Mouse (Mus musculus) left cerebral cortex, adult 18-20 months (tissue): ENCODE data around the gene Shisal1. TPM values are rescaled to one million over a fixed set of nuclear protein-coding genes. Genes with fewer than 3 reads are reported as not detected.

ENCODE experiments used
- DNase-seq, 2 experiments: peaks; one replicate each; pipeline ENCODE4 v3.0.0; 2021 to 2022; ENCODE audit warnings: low spot score in 2 of 2, mixed read lengths in 1 of 2
- total RNA-seq, 2 experiments: library from RNA; stranded (reverse); gene quantifications; 2 replicates each; pipeline ENCODE4 v1.2.3; 2021

The Shisal1 gene
- total RNA-seq, 2 experiments from 2014 or later, result 41.6 to 49.5 TPM

DNA sequence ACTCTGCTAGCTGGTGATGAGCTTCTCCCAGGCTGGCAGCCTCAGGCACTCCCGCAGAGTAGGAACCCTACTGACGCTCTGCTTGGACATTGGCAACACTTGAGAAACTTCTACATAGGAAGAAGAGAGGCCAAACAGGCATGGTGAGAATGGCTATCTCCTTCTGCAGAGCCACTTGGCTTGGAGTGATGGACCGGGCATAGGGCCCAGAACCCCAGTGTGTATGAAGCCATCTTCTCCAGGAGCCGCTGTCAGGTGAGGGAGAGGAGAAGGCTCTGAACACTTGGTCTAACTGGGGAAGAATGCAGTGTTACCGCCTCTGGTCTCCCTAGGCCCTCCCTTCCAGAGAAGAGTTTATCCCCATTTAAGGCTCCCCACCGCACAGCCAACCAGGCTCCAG lies 19.3 kb downstream of the Shisal1 start:
- no peak for DNase-seq

DNA sequence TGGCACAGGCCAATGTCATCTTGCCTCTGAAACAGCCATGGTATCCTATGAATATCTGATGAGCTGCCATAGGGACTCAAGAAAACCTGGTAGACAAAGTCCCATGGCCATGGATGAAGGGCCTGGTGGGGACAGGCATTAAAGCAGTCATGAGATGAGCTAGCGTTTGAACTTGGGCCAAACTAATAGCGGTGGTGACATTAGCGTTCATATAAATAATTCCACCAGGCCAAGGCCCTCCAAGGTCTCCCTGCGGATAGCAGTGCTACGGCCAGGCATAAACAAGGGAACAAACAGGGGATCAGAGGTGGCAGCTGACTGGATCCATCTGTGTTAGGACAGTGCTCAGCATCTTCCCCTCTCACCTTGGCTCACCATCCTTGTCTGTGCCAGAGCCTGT lies 21.2 kb downstream of the Shisal1 start:
- no peak for DNase-seq

DNA sequence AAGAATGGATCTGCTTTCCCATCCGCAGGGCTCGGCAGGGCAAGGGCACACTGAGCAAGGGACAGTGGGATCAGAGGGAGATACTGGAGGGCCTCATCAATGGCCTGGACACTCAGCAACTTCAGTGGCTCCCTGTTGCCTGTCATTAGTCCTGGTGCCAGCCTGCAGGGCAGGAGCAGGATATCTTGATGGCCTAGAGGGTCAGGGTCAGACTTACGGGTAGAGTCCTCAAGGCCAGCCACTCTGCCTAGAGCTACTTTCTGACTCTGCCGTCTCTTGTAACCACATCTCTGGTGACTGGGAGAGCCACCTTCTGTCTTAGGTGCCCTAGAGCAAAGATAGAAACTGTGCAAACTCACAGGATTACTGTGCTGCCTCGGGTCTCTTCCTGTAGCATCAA lies 23.1 kb downstream of the Shisal1 start:
- no peak for DNase-seq

DNA sequence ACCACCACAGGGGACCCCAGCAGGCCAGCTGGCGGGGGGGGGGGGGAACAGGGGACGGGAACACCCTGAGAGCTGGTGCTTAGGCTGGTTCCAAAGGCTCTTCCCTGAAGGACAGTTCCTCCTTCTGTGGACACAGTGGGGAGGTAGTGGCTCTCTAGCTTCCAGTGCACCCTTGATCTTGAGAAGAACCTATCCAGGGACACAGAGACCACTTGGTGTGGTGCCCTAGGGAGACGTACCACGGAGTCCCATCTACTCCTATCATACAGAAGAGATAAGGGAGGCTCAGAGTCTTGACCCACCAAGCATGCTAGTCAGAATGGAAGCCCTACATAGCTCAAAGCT lies 28.7 kb downstream of the Shisal1 start:
- no peak for DNase-seq

DNA sequence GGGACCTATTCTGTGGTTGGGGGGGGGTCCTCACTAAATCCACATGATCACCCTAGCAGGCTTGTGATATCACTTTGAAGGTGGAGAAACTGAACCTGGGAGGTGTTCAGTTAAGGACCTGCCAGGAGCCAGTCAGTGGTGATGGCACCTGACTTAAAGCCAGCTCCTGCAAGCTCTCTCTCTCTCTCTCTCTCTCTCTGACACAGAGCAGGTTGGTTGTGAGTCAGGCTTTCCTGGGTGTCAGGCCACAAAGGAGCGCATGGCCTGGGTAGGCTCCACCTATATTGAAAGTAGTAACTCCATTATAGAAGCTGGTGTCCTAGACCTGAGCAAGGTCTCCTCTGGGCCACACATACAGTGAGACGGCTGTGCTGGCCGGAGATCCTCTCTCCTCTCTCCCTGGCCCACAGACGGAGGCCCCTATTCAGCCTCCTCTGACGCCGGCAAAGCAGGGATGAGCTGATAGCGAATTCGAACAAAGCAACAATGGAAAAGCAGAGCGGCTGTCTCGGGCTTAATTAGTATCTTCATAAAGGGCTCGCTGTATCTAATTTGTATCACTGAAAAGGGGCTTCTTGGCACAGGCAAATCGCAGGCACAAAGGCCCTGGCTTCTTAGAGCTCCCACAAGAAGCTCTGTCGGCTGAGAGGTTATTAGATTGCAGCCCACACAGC lies 29.2 kb downstream of the Shisal1 start:
- DNase-seq, result no peak

DNA sequence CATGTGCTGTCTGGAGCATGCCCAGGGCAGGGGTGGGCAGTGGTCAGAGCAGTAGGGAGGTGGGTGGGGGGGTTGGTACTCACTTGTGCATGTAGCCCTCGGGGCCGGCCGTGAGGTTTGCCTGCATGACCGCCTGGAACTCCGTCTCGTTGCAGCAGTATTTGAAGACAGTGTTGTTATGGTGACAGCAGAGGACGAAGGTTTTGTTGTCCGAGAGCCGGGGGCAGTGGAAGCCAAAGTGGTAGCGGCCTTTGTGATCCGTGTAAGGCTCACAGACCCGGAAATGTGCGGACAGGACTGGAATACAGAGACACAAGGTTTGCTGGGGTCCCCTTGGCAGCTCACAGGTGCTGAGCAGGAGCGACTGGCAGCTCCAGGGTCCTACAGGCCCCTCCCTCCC lies 29.9 kb downstream of the Shisal1 start:
- DNase-seq, result no peak

DNA sequence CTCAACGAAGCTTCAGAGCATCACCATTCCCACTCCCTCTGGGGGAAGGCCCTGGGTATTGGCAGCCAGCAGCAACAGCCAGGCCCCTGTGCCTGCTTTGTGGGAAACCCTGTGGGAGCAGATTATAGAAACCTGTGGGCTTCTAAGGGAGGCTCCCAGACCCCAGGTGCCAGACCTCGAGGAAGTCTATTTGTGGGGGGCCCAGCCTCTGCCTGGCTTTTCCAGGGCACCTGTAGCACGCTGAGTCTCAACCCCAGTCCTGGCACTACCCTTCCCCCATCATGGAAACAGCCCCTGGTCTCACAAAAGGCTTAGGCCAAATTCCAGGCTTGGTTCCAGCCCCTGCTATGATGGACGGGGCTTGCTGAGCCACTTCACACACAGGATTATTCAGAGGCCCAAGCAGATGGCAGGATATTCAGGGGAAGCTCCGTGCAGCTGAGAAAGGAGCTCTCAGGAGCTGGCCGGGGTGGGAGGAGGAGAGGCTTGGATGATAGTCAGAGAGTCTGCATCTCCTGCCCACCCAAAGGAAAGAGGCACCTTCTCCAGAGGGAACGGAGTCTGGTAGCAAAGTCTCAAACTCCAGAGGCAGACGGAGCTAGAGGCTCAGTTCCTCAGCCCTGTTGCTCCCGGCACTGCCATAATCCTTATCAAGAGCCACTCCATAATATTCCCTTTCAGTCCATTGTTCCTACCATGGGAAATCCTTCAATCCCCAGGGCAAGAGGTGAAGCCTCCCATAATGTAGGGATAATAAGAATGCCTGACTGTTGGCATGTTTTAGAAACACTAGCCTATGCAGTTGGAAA lies 32.7 kb downstream of the Shisal1 start:
- peak; percentile 67 to 81 for DNase-seq

DNA sequence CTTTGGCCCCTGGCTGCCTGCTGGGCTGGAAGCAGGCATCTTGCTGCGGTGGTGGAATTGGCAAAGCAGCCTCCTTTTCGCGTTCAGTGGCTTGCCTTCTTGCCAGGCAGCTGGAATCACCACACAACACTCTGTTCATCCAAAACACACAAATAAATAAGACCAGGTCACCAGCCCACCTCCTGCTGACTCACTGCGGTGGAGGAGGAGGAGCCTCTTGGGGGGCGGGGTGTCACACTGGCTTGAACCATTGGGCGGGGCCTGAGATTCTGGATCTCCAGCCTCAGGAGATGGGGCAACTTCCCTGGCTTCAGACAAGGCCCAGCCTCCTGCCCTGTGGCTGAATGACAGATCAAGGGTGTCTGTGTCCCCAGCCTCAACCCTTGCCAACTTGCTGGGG lies 34.5 kb downstream of the Shisal1 start:
- peak; percentile 16 to 44 for DNase-seq

DNA sequence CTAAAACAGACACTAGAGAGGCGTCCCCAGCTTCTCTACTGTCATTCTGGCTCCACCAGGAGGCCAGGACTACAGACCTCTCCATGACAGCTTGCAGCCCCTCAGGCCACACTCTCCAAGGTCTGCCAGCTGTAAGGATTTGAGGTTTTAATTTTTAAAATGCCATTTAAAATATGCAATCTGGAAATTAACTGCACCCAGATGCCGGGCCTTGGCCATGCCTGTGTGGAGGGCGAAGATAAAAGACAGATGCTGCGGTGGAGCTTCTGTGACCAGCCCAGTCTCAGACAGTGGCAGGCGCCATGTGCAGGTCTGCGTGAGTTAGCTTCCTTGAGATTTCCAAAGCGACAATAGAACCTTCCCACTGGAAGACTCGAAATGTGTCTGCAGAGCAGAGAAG lies 36.8 kb downstream of the Shisal1 start:
- no peak for DNase-seq

DNA sequence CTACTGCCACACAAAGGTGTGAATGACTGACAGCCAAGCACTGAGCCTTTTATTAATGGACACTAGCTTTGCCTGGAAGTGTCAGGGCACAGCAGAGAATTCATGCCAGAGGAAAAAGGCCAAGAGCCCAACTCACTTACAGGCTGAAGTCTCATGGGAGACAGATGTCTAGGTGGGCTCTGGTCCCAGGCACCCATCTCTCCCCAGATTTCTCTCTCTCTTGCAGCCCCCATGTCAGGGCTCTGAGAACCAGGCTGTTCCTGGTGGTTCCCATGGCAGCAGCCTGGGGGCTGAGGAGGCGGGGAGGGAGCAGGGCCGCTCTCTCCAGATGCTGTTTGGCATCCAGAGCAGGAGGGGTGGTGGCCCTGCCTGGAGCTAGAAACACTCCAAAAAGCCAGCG lies 38.3 kb downstream of the Shisal1 start:
- peak in 1 of 2 experiments; percentile 21 for DNase-seq

DNA sequence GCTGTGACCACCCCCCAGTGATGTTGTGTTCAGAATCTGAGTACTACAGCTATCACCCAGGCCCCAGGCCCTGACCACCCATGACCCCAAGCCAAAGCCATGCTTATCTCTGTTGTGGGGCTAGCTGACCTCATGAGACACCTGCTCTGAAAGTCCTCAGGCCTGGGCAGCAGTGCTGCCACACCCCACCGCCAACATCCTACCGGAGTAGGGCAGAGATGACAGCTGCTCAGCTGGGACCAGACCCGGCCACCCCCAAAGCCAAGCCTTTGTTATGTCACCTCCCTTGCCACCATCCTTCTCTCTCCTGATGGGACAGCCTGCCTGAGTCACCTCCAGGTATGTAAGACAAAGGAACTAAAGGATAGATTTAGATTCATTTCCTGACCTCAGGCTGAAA lies 41.1 kb downstream of the Shisal1 start:
- DNase-seq, result no peak

DNA sequence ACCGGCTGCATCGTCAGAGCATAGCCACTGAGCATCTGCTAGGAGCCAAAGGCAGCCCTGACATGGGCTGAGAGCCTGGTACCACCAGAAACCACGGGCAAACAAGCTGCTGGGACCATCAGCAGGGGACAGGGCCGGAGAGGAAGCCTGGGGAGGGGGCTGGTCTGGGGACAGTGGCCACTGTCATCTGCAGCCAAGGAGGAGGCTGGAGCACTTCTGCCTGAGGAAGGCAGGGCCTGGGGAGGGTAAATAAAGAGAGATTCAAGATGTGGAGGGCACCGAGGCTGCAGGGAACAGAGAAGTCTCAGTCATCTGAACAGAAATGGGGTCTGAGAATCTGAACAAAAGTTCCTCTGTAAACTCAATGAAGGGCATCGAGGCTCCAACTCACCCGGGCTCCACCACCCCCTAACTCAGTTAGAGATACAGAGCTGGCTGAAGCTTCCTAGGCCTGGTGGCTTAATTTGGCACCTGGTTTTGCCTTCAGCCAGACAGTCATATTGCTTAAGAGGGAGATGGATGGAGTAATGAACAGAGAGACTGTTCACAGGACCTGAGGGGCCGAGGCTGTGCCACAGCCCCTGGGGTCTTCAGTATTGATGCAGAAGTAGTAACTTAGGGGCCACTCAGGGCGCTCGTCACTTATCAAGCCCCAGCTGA lies 43.3 kb downstream of the Shisal1 start:
- DNase-seq, result no peak

DNA sequence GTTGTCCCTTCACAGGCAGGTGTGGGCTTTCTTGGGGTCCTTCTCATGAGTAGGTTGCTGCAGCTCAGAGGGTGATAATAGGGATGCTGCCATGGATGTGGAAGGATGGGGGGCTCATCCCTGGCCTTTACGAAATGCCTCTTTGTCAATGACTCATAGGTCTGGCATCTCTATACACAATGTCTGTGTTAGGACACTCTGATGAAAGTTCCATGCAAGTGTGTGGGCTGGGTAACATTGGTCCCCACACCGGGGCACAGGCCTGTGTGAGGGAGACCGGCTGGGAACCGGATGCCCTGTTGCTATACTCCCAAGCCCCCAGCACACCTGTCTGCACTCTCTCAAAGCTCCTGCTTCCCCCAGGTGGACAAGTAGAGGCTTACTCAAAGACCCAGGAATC lies 48.3 kb downstream of the Shisal1 start:
- no peak for DNase-seq

DNA sequence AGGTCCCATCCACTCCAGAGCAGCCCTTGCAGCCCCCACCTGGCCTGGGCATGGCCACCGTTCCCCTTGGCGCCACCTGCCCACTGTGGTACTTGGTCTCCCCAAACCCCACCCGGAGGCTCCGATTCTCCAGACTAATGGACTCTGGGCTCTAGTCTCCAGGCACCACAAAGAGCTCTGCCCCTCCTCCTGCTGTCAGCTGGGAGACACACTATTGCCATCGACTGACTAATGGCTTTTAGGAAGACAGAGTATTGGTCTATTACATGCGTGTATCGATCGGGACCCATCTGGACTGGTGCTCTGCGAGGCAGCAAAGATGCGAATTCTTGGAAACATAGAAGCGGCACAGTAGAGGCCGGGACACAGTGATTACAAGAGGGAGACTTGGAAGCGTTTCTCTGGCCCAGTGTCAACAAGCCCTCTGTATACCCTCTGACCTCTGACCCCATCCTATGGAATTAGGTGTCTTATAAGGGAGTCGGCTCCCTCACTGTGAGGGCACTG lies 49.2 kb downstream of the Shisal1 start:
- no peak for DNase-seq

DNA sequence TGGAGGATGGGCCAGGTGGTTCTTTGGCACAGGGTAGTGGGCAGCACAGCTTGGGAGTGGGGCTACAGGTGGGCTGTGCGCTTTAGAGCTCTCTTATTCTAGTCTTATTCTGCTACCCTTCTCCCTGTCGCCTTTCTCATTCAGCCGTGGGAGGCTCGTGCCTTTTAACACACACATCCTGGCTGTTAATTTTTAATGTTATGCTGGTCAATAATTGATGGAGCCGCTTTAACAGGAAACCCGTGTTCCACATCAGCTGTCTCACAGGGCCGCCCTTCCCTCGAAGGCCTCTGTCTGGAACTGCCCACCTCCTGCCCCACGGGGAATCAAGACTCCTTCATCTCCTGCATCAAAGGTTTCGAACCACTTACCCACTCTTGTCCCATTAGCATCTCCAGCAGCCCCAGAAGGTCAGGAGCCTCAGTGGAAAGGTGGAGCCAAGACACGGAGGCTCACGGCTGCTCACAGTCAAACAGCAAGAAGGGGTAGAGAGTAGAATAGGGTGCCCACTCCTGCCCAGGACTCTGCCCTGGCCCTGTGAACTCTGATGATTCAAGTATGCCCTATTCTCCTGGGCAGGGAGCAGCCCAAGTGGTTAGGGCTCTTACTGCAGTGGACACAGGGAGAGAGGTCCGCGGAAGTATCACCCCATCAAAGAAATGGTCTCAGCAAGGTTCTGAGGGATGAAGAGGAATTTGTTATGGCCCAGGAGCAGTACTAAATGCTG lies 51.4 kb downstream of the Shisal1 start:
- DNase-seq, result no peak

DNA sequence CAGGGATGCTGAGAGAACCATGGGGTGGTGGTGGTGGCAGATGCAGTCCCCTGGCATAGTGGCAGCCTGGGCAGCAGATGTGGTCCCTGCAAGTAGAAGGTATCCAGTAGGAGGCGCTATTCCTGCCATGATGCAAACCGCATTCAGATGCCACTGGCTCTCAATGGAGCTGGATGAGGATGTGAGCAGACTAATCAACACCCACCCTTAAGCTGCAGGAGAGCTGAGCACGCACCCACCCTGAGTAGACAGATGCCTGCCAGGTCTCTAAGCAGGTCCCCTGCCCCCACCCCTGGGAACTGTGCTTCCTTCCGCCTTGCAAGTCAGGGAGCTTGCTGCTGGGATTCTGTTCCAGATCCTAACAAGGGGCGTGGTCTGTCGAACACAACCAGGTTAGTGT lies 53.6 kb downstream of the Shisal1 start:
- DNase-seq, result no peak

DNA sequence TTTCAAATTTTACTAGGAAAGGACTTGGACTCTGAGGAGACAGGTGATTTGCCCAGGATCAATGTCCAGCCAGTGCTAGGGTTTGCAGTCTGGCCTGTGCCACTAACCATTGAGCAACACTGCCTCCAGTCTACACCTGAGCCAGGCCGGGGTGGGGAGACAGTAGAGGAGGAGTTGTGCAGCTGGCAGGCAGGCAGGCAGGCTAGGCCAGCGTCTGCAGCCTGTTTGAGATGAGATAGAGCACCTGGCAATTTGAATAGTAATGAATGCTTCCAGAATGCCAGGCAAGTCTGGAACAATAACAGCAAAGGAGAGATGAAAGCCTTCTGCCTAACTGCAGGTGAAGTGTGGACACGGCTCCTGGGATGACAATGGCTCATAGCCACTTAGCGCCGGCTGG lies 54.1 kb downstream of the Shisal1 start:
- no peak for DNase-seq

DNA sequence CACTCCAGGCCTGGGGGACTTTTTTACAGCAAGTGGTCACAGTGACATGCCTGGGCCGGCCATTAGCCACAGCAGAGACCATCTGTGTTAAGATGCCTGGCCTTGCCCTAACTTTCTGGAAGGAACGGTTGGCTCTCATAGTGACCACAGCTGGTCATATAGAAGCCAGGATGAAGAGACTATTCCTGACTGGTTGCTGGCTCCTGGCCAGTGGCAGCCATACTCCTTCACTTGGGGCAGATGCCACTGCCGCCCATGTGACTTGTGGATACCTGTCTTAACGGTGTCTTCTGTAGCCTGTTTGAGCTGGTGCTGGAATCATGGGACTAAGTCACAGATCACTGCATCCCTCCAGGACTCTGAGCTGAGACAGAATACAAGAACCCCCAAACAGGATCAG lies 54.8 kb downstream of the Shisal1 start:
- no peak for DNase-seq

DNA sequence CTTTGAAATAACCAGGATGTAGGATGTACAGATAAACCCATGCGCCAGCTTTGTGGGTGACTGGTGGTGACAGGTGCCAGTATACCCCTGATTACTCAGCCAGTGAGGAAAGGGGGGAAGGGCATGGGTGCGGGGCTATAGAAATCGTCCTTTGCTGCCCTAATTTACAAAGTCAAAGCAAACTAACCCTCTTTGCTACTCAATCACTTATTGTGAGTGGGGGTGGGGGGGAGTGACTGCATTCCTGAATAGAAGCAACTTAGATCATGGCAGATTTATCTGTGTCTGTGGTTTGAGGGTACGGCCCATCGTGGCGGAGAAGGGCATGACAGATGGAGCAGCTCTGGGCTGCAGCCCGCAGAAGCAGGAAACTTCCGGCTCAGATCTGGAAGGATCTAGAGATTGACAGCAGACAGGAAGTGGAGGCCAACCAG lies 58.2 kb downstream of the Shisal1 start:
- DNase-seq, result no peak

DNA sequence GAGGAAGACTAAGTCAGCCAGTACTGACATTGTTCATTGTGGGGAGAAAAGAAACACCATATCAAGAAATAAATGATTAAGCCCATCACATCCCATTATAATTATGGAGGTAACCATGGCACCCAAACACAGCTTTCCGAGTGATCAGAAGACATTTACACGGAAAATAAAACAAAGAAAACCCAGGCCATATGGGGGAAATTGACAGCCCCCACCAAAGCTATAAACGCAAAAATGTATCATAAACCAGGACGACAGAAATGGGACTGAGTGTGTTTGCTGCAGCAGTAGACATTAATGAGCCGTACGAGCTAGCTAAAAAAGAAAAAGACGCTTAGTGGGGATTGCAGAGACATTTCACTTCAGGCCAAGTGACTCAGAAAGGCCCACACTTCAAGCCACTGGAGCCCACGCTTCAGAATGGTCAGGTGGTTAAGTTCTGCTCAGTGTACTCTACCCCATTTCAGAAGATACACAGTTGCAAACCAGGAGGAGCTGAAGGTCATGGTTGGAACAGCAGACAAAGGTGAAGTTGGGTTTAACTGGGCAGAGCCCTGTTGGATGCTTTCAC lies 60.8 kb downstream of the Shisal1 start:
- DNase-seq, result peak in 1 of 2 experiments; percentile 27

DNA sequence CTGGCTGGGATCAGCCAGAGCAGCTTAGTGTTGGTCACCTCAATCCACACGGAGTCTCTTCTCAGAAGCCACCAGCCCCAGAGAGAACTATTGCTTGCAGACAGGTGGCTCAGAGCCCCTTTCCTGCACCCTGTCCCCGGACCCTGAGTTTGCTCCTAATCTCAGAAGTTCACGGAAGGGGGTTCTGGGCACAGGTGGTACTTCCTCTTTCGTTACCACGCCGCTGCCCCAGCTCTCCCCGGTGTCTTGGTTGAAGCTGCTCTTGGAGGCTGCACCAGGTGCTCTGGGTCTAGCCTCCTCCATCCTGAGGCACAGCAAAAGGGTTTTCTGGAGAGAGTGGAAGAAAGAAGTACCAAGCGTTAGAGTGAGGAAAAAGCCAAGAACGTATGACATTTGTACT lies 62.8 kb downstream of the Shisal1 start:
- DNase-seq, result no peak
